Mouse (Mus musculus) ES-E14 (cell line): ENCODE measurements around the gene Sema6d.

Source experiments
- HCFC1 ChIP-seq: IDR thresholded peaks from 2 replicates; pipeline ENCODE4 v1.6.1; 2012; ENCODE audit warnings: low read length, inconsistent platforms, borderline replicate concordance; ENCODE audit not compliant: insufficient read depth
- ZC3H11A ChIP-seq: IDR thresholded peaks from 2 replicates; pipeline ENCODE4 v1.6.1; 2012; ENCODE audit warnings: low read depth, mild to moderate bottlenecking, inconsistent platforms, low read length, borderline replicate concordance

- no peak for TF ChIP-seq ZC3H11A
- no peak for TF ChIP-seq HCFC1
Measured at GRCm38 (mm10) chr2:124298872-124299271, 209.1 kb downstream of the Sema6d start.
